Mouse (Mus musculus) liver, postnatal 0 days (tissue): ENCODE results near the gene Ptprcap.
"Not testable (repeated sequence)": the region's sequence is repeated elsewhere in the genome, so short reads cannot be mapped to it uniquely, and the experiment has no call there.

ENCODE experiments used
- CTCF ChIP-seq: sonication (generic); IDR thresholded peaks from 2 replicates; pipeline ENCODE4 v1.5.1; 2016; ENCODE audit warnings: antibody characterized with exemption, low read depth
- EP300 ChIP-seq: IDR thresholded peaks from 2 replicates; pipeline ENCODE4 v1.6.1; 2016; ENCODE audit warnings: antibody characterized with exemption, low read depth, mild to moderate bottlenecking

GRCm38 (mm10) chr19:4135229-4135962, 18.0 kb upstream of the Ptprcap start:
- TF ChIP-seq CTCF, EP300: not testable (repeated sequence)
